Mouse (Mus musculus) ES-Bruce4 (cell line): ENCODE data around the gene Tomm40.

ENCODE experiments used
- CTCF ChIP-seq: IDR thresholded peaks from one replicate; pipeline ENCODE4 v1.8.1; 2011; ENCODE audit warnings: low read depth, low read length
- EP300 ChIP-seq: IDR thresholded peaks from 2 replicates; pipeline ENCODE4 v1.6.1; 2011; ENCODE audit warnings: low read depth, low read length; ENCODE audit not compliant: insufficient read depth
- POLR2A ChIP-seq: IDR thresholded peaks from one replicate; pipeline ENCODE4 v1.8.1; 2011; ENCODE audit warnings: low read length; ENCODE audit not compliant: insufficient read depth

GRCm38 (mm10) chr7:19742468-19742867 is 27.2 kb upstream of the Tomm40 start:
- TF ChIP-seq EP300, result peak; percentile 89
- no peak for TF ChIP-seq CTCF
- TF ChIP-seq POLR2A, result no peak
